Mouse (Mus musculus) heart, adult 10 weeks (tissue): ENCODE results near the gene Tmem202. TPM values are rescaled to one million over a fixed set of nuclear protein-coding genes. Genes with fewer than 3 reads are reported as not detected.

ENCODE experiments used
- polyA plus RNA-seq: library from polyadenylated mRNA; stranded (reverse); fragments of 350-450 nt; fragmentation: Illumina TruSeq; extraction: RNeasy Lipid Tissue Mini Kit (QIAGEN cat#74804); gene quantifications from one replicate; pipeline ENCODE4 v1.2.3, GENCODE M21; 2014; ENCODE audit warnings: low read depth, low replicate concordance

The Tmem202 gene
- 0.84 TPM for polyA plus RNA-seq

GRCm38 (mm10) chr9:59539441-59540137 is at the start of gene Tmem202, which contains the start of gene Hexa:
Gene Tmem202, minus strand, starts transcription at chr9:59539847.
Gene Hexa, plus strand, starts transcription at chr9:59539540.

DNA sequence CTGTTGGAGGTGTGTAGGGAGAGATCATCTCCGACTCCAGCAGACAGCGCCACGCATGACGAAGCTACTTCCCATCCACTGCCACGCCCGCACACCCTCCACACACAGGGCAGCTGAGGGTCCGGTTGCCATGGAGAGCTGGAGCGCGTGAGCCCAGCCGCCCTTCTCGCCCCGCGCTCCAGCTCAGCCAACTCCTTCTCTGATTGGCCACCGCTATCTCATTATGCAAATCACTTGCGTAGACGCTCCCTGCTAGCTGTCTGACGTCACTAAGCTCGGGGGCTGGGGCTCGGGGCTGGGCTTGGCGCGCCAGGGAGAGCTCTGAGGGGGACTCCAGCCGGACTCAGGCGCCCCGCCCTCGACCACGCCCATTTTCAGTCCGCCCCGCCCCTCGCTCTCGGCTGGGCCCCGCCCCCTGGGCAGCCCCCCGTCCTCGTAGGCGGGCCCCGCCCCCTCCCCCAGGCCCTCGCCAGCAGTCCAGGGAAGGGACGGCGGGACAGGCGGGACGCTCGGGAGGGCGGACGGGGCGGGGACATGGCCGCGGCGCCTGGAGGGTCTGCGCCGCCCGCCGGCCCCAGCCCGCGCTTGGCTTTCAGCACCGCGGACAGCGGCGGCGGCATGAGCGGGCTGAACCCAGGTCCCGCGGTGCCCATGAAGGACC is 38.3 kb upstream of the Tmem202 start, which contains the start of gene Celf6:
Gene Celf6, plus strand, starts transcription at position 74 of the 661 bp plus-strand sequence.

DNA sequence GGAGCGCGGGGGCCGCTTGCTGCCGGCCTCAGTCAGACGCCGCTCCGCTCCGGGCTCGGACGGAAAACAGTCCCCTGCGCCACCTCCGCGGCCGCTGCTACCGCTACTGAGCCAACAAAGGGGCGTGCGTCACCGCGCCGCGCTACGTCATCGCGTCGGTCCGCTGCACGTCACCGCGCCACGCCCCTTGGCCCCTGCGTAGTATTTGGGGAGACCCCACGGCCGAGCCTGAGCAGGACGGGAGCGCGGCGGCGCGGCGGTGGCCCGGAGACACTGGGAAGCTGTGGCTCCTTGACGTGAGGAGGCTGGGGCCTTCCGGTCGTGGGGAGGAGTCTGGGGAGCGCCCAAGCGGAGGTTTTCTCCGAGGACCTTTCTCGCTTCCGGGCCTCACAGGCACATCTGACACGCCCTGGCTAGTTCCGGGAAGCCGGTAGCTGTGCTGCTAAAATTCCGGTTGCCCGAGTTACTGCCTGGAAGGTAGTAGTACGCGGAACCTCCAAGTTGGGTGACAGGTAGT is 53.0 kb downstream of the Tmem202 start, which contains the start of gene Arih1:
Gene Arih1, minus strand, starts transcription at position 70 of the 517 bp plus-strand sequence.

Other genes with a start within 250 kb of the Tmem202 start
- 10.6 TPM for gene Adpgk, start 248.3 kb downstream of the Tmem202 start, polyA plus RNA-seq
- 4.5 TPM for gene Bbs4, start 186.3 kb downstream of the Tmem202 start, polyA plus RNA-seq
- 43.0 TPM for gene Arih1, start 53.2 kb downstream of the Tmem202 start, polyA plus RNA-seq
- 74.1 TPM for gene Hexa, start 307 bp downstream of the Tmem202 start, polyA plus RNA-seq
- 0.65 TPM for gene Celf6, start 38.1 kb upstream of the Tmem202 start, polyA plus RNA-seq
- gene Parp6, start 77.4 kb upstream of the Tmem202 start, polyA plus RNA-seq, result 20.2 TPM
- gene Pkm, start 116.5 kb upstream of the Tmem202 start, polyA plus RNA-seq, result 1,037 TPM
- not detected for gene Gramd2, start 140.3 kb upstream of the Tmem202 start, polyA plus RNA-seq
- gene Senp8, start 210.9 kb upstream of the Tmem202 start, polyA plus RNA-seq, result 8.3 TPM
- gene Myo9a, start 211.0 kb upstream of the Tmem202 start, polyA plus RNA-seq, result 6.6 TPM